Mouse (Mus musculus) embryonic facial prominence, embryonic 12.5 days (tissue): ENCODE results near the gene Magea1. TPM values are rescaled to one million over a fixed set of nuclear protein-coding genes. Genes with fewer than 3 reads are reported as not detected.
"Not testable (repeated sequence)": the region's sequence is repeated elsewhere in the genome, so short reads cannot be mapped to it uniquely, and the experiment has no call there.

ENCODE experiments used
- ATAC-seq: fragments of 200-750 bp; cut with Nextera tagmentation; 2 replicates; pipeline ENCODE4 v1.8.0; 2017; ENCODE audit not compliant: insufficient number of reproducible peaks, insufficient read depth, low FRiP score, low TSS enrichment
- H3K27ac ChIP-seq: fragments of 300-500 bp; sonication (generic); 2 replicates; pipeline ENCODE4 v1.5.1; 2016; ENCODE audit warnings: mild to moderate bottlenecking
- H3K27me3 ChIP-seq: fragments of 300-500 bp; sonication (generic); 2 replicates; pipeline ENCODE4 v1.6.1; 2016; ENCODE audit warnings: mild to moderate bottlenecking, moderate library complexity
- H3K36me3 ChIP-seq: fragments of 300-500 bp; sonication (generic); 2 replicates; pipeline ENCODE4 v1.6.1; 2016; ENCODE audit warnings: mild to moderate bottlenecking
- H3K4me1 ChIP-seq: fragments of 300-500 bp; sonication (generic); 2 replicates; pipeline ENCODE4 v1.6.1; 2016
- H3K4me2 ChIP-seq: fragments of 300-500 bp; sonication (generic); replicated peaks from 2 replicates; pipeline ENCODE4 v1.6.1; 2016; ENCODE audit warnings: mild to moderate bottlenecking, moderate library complexity
- H3K4me3 ChIP-seq: fragments of 300-500 bp; sonication (generic); 2 replicates; pipeline ENCODE4 v1.5.1; 2016; ENCODE audit warnings: mild to moderate bottlenecking
- H3K9ac ChIP-seq: fragments of 300-500 bp; sonication (generic); 2 replicates; pipeline ENCODE4 v1.6.1; 2016; ENCODE audit warnings: mild to moderate bottlenecking, moderate library complexity
- H3K9me3 ChIP-seq: fragments of 300-500 bp; sonication (generic); 2 replicates; pipeline ENCODE4 v1.6.1; 2016; ENCODE audit warnings: mild to moderate bottlenecking, moderate library complexity
- WGBS: fragments of 180-500 bp; shearing (Covaris S2); methylation state at CpG from one replicate; pipeline ENCODE4 v1.1.7; 2016; 5-methylcytosine and 5-hydroxymethylcytosine counted together
- polyA plus RNA-seq: library from polyadenylated mRNA; unstranded; fragments of >200 nt; fragmentation: Nextera tagmentation; extraction: Ambion mirVana; gene quantifications from 2 replicates; pipeline ENCODE4 v1.2.1, GENCODE M21; 2016

Magea1 gene
- not detected in 2 replicates for polyA plus RNA-seq

DNA sequence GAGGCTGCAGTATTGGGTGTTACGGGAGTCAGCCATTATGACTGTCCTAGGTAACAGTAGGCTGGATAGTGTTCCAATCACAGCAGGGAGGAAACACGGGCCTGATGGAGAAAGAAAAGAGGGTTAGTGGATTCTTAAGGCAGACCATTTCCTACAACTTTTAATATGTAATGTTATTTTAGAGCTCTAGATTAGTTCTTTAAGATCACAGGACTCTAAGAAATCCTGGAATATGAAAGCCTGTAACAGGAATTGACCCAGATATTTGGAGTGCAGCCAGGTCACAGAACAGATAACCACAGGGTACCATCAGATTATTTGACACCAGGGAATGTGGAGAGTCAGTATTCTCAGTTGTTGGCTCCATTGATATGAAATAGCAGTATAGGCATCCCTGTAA lies at the start of gene Magea1:
Gene Magea1 (minus strand): TSS at position 101 of the 400 bp plus-strand sequence.
- H3K4me2 ChIP-seq, H3K9me3 ChIP-seq, H3K36me3 ChIP-seq, H3K4me1 ChIP-seq, H3K27ac ChIP-seq, ATAC-seq, H3K9ac ChIP-seq, H3K27me3 ChIP-seq, H3K4me3 ChIP-seq: not testable (repeated sequence)
- 100% methylated on average over 1 of the region's 2 CpGs for WGBS

DNA sequence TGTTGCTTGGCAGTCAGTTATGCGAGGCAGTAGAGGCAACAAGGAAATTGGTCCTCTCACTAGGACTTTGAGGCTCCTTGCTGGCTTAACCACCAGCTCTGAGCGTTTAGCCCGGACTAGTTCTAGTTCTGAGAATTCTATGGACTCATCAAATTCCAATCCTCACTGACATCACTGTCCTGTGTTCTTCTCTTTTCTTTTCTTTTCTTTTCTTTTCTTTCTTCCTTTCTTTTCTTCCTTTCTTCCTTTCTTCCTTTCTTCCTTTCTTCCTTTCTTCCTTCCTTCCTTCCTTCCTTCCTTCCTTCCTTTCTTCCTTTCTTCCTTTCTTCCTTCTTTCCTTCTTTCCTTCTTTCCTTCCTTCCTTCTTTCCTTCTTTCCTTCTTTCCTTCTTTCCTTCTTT lies 38.7 kb upstream of the Magea1 start, which contains the start of gene Cldn34b2:
Gene Cldn34b2 (minus strand): TSS at position 101 of the 400 bp plus-strand sequence.
- not testable (repeated sequence) for H3K9ac ChIP-seq, H3K27me3 ChIP-seq, H3K9me3 ChIP-seq, H3K36me3 ChIP-seq, ATAC-seq, H3K27ac ChIP-seq, H3K4me1 ChIP-seq, H3K4me2 ChIP-seq, H3K4me3 ChIP-seq
- WGBS, result 85% methylated on average over 3 of the region's 3 CpGs

DNA sequence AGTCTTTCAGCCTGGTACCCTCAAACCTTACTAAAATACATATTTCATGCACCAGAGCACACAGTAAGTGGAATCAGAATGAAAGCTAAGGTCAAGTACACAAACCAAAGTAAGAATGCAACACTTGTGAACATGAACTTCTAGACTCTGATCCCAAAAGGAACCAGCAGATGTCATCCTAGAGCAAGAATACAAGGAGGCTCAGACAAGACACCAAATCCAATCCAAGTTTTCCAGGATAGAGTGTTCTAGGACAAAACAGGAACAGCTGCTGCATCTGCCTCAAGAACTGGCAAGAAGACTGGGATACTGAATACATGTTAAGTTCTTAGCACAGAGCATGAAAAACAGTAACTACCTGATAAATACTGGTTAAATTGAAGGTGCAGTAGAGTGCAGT lies 8.4 kb upstream of the Magea1 start:
- no peak overlapping the region for H3K4me2 ChIP-seq
- no peaks in the 10 kb centered on the region for H3K9me3 ChIP-seq
- no peaks in the 10 kb centered on the region for H3K4me1 ChIP-seq
- no peak for ATAC-seq
- no peaks in the 10 kb centered on the region for H3K27me3 ChIP-seq
- no peak overlapping the region for H3K27ac ChIP-seq
- no peak overlapping the region for H3K9ac ChIP-seq
- H3K36me3 ChIP-seq, result no peaks in the 10 kb centered on the region
- H3K4me3 ChIP-seq, result no peak overlapping the region

DNA sequence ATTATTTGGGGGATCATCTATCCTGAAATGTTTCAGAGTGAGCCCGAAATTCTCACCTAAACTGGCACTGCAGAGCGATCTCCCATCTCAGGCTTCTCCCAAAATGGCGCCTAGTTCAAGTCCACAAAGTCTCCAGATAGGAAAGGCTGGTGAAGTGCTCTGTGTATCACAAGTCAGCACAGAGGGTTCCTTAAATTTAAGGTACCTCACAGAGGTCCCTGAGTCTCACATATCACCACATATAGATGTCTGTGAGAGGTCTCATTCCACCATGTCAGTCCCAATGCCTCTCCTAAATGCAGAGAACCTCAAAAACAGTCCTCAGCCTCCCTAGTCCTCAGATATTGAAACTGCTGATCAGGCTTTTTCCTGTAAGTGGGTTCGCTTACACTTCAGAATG lies 4.0 kb upstream of the Magea1 start, which contains the start of gene Magea2:
Gene Magea2 (minus strand): TSS at position 101 of the 400 bp plus-strand sequence.
- H3K9me3 ChIP-seq, H3K27ac ChIP-seq, H3K4me3 ChIP-seq, H3K4me1 ChIP-seq, H3K36me3 ChIP-seq, H3K4me2 ChIP-seq, H3K27me3 ChIP-seq, H3K9ac ChIP-seq, ATAC-seq: not testable (repeated sequence)
- 79% methylated on average over 3 of the region's 4 CpGs for WGBS

DNA sequence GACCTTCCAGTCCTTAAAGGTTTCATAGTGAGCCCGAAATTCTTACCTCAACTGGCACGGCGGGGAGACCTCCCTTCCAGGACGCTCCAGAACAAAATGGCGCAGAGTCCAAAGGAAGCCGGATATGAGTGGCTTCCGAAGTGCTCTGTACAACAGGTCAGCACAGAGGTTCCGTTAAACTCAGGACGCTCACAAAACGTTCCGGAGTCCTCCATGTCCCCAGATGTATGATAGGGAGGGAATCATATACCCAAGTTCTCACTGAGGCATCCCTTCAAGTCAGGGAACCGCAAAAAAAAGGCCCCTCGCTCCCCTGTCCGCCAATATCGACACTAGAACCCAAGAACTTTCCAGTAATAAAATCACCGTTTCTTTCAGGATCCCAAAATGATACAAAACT lies 26.5 kb downstream of the Magea1 start, which contains the start of gene Magea5:
Gene Magea5 (minus strand): TSS at position 101 of the 400 bp plus-strand sequence.
- H3K9me3 ChIP-seq, H3K27me3 ChIP-seq, H3K4me2 ChIP-seq, H3K36me3 ChIP-seq, H3K4me1 ChIP-seq, H3K9ac ChIP-seq, H3K4me3 ChIP-seq, ATAC-seq, H3K27ac ChIP-seq: not testable (repeated sequence)
- WGBS, result 86% methylated on average over 13 of the region's 16 CpGs

Other genes with a start within 250 kb of the Magea1 start
- gene Cldn34b1, start 199.5 kb downstream of the Magea1 start, polyA plus RNA-seq, result not detected in 2 replicates
- not detected in 2 replicates for gene Magea6, start 153.8 kb downstream of the Magea1 start, polyA plus RNA-seq
- not detected in 2 replicates for gene Magea3, start 140.3 kb downstream of the Magea1 start, polyA plus RNA-seq
- gene Magea8, start 93.9 kb downstream of the Magea1 start, polyA plus RNA-seq, result not detected in 2 replicates
- not detected in 2 replicates for gene Magea5, start 26.6 kb downstream of the Magea1 start, polyA plus RNA-seq
- not detected in 2 replicates for gene Magea2, start 3.9 kb upstream of the Magea1 start, polyA plus RNA-seq
- not detected in 2 replicates for gene Cldn34b2, start 38.6 kb upstream of the Magea1 start, polyA plus RNA-seq
- 101 and 105 TPM in 2 replicates for gene Sat1, start 126.7 kb upstream of the Magea1 start, polyA plus RNA-seq
- gene Acot9, start 172.7 kb upstream of the Magea1 start, polyA plus RNA-seq, result 32.2 and 32.5 TPM in 2 replicates